Mouse (Mus musculus): ENCODE measurements around the gene Mamld1.

DNA sequence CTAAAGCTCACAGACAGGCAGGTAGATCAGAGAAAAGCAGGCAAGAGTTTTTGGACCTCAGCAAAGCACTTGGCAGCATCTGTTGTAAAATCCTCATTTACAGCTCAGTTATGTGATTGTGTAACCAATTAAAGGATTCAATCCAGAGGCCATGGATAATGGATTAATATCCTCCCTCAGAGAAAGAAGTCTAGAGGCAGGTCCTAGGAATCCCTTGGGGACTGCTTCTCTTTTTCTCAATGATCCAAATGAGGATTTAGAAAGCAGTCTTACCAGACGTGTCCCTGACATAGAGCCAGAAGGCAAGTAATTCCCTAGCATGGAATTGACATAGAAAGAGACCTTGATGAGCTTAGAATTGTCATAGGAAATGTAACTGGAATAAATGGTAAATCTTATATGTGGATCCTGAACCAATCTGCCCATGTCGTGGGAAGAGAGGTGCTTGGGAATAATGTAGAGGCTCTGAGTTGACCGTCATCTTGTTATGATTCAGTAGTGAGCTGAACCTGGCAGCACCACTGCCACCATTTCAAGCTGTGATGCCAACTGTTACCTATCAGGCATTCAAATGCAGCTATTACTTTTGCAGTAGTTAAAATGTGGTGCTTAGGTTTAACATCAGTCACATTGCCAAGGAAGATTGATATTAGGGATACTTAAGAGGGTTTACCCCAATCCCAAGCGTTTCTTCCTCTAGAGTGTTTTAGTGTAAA lies 35.2 kb downstream of the Mamld1 start:
- TF ChIP-seq POLR2A (IDR thresholded peaks at IDR 0.05; ENCODE audit: extremely low read depth, insufficient read depth, low read length) (no peak), CTCF (IDR thresholded peaks at IDR 0.05; ENCODE audit: extremely low read depth, insufficient read depth, low read length) (no peak)

All from cortical plate, adult 2 months (tissue).